Mouse (Mus musculus): ENCODE measurements at regions not wholly inside any gene's neighbourhood (a gene's known extent, or its start where the extent isn't known, plus 50 kb on each side); places are given as distances from the start of the nearest gene placed in this dataset.

DNA sequence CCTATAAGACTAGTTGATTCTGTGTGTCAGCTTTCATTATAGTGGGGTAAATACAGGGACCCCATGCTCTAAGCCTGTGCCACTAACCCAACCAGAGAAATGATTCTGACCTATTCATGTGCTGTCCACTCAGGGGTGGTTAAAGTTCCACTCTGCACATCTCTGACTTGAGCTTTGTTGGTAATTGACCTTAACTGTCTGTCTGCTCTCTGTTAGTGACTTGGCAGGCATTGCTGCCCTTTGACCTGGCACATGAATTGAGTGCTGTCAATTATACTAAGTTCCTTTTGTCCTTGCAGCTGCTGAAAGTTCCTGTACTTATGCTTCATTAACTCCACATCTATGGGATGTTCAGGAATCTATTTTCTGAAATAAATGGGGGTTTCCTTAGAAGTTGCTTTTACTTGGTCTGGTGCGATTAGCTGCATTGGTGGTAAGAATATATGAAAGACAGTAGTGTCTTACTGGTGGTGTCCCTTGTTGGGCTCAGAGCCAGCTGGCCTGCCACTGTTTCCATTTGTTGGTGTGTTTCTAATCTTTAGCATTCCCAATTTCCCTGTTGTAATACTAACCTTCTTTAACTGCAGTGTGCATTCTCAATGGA lies 1463.7 kb upstream of the Map3k7 start:
- TF ChIP-seq POLR2A (IDR thresholded peaks at IDR 0.05; ENCODE audit: extremely low read depth, insufficient read depth, low read length): no peak
- no peak for TF ChIP-seq CTCF (IDR thresholded peaks at IDR 0.05; ENCODE audit: low read depth, low read length)

Data from liver, adult 2 months (tissue).